Mouse (Mus musculus): Measurements from ENCODE around the gene Bach2. TPM values are rescaled to one million over a fixed set of nuclear protein-coding genes. Genes with fewer than 3 reads are reported as not detected.

Gene Bach2
- total RNA-seq, 2 experiments from 2014 or later, result 15.1 to 16.1 TPM

GRCm38 (mm10) chr4:32326860-32327259, 88.3 kb downstream of the Bach2 start:
- DNase-seq (ENCODE audit: low spot score in 2 of 2), result no peak

DNA sequence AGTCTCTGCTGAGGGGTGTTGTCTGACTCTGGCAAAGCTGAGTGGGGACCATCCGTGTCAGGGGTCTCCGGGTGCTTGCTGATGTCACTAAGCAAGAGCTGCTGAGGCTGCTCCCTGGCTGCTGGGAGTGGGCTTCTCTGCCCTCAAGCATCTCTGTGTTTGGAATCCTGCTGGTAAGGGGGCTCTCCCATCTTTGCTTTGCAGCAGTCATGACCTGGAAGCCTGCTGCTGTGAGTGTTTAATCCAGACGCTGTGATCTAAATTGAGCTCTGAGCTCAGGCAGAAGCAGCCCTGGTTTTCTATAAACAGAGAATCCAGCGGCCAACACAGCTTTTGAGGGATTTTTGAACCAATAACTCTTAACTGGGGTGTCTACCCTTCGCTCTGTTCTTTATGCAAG, 89.0 kb downstream of the Bach2 start:
- DNase-seq (ENCODE audit: low spot score in 2 of 2), result no peak

DNA sequence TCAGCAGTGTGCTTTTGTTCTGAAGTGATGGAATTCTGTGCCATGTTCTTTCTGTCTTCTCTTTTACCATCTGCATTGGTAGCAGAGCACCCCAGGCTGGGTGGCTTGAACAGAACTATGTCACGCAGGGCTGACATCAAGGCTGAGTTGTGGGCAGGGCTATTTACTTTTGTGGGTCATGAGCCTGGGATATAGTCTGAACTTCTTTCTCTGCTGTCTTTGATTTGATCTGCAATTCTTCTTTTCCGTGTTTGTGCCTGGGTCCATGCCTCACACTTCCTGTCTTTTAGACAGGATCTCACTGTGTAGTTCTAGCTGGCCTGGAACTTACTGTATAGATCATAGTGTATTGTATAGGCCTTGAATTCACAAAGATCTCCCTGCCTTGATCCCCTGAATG, 90.0 kb downstream of the Bach2 start:
- no peak for DNase-seq (ENCODE audit: low spot score in 2 of 2)

- DNase-seq (ENCODE audit: low spot score in 2 of 2), result no peak
Observed at GRCm38 (mm10) chr4:32330584-32331314, 92.1 kb downstream of the Bach2 start.

GRCm38 (mm10) chr4:32332028-32332427, 93.4 kb downstream of the Bach2 start:
- no peak for DNase-seq (ENCODE audit: low spot score in 2 of 2)

DNA sequence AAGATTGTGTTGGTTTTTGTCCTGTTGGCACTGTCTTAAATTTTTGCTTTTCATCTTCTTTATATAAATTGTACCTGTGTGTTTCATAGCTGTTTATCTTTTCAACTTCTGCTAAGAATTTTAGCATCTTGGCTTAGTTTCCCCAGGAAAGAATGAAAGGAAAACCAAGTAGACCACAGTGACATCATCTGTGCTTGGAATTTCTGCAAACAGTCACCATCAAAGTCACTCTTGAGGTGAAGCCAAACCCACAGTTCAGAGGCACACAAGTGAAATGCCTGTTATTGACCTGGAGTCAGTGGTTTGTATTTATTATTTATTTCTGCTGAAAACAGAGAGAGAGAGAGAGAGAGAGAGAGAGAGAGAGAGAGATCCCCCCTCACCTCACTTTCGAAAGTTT, 95.5 kb downstream of the Bach2 start:
- no peak for DNase-seq (ENCODE audit: low spot score in 2 of 2)

- no peak for DNase-seq (ENCODE audit: low spot score in 2 of 2)
Observed at GRCm38 (mm10) chr4:32334765-32335164, 96.2 kb downstream of the Bach2 start.

DNA sequence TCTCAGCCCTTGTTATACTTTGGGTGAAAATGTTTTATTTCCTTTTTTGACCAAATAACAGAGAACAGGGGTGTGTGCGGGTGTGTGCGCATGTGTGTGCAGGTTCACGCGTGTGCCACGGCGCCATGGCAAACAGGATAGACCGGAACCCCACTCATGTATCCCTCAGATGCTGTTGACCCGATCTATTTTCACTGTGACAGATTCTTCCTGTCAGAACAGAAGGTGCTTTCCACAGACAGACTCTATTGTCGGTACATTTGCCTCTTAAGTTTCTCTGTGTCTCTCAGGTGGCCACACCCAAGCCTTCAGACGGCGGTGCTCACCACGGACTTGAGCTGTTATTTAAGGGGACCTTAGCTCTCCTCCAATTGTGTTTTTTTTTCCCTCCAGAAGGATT, 97.1 kb downstream of the Bach2 start:
- DNase-seq (ENCODE audit: low spot score in 2 of 2), result no peak

GRCm38 (mm10) chr4:32336642-32337041, 98.0 kb downstream of the Bach2 start:
- no peak for DNase-seq (ENCODE audit: low spot score in 2 of 2)

- no peak for DNase-seq (ENCODE audit: low spot score in 2 of 2)
Observed at GRCm38 (mm10) chr4:32337638-32338037, 99.0 kb downstream of the Bach2 start.

DNA sequence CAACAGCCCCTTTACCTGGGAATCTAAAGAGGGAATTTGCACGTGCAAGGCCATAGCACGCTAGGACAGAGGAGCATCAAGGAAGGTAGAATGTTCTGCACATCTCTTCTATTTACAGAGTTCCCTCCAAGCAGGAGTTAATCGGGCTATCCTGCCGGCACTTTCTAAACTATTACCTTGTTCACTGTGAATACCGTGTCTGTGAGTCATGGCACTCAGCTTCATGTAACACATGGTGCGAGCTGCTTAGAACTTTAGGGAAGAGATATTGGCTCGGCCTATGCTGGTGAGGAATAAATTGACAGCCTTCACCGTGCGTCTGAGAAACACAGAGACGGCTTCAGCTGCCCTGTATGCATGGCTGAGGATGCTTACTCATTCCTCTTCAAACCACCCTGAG, 99.8 kb downstream of the Bach2 start:
- no peak for DNase-seq (ENCODE audit: low spot score in 2 of 2)

GRCm38 (mm10) chr4:32340844-32341243, 102.2 kb downstream of the Bach2 start:
- DNase-seq (ENCODE audit: low spot score in 2 of 2), result no peak

DNA sequence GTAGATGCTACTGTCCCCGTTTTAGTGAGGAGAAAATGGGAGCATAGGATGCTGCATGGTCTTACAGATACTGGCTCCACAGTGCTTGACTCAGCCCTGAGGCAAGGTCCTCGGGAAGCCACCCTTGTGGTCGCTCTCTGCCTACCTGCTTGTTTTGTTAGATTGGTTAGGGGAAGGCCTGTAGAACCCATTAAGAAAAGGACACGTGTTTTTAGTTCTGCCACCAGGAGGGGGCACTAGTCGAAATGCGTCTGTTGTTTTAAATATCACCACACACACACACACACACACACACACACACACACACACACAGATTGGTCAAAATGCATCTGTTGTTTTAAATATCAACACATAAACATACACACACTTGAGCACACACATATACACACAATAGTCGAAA, 103.7 kb downstream of the Bach2 start:
- DNase-seq (ENCODE audit: low spot score in 2 of 2), result no peak

- DNase-seq (ENCODE audit: low spot score in 2 of 2), result no peak
Observed at GRCm38 (mm10) chr4:32343256-32344165, 104.9 kb downstream of the Bach2 start.

DNA sequence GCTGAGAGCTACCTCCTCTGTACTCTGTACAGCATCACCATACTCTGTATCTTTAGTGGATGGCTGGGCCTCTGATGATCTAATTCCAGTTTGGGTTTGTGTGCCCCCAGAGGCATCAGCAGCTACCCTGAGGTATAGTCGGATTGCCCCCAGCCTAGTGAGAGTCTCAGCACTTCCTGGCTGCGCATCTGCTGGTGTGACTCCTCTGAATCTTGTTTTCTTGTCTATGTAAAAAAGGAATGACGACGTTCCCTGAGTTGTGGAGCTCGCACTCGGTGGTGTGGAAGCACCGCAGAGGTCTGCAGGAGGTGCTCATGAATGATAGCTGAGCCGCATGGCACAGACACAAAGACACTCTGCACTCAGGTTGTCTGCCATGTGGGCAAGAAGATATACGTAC, 105.7 kb downstream of the Bach2 start:
- no peak for DNase-seq (ENCODE audit: low spot score in 2 of 2)

GRCm38 (mm10) chr4:32347202-32347601, 108.6 kb downstream of the Bach2 start:
- DNase-seq (ENCODE audit: low spot score in 2 of 2), result peak in 1 of 2 experiments; percentile 1

- DNase-seq (ENCODE audit: low spot score in 2 of 2), result peak in 1 of 2 experiments; percentile 3
Observed at GRCm38 (mm10) chr4:32347711-32348110, 109.1 kb downstream of the Bach2 start.

DNA sequence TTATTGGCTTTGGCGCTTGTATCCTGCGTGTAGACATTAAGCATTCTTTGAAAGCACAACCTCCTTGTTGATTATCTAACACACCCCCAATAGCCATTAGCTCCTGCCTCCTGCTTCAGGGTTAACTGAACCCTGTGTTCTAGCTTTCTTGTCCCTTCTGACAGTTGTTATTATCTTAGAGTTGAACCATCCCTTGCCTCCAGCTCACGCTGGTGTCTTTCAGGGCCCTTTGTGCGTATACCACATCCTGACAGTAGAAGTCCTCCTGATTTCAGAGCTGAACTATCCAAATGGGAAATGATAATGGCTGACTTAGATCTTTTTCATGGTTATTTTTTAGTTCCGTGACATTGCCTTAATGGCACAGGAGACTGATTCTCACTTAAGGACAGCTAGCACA, 110.8 kb downstream of the Bach2 start:
- no peak for DNase-seq (ENCODE audit: low spot score in 2 of 2)

DNA sequence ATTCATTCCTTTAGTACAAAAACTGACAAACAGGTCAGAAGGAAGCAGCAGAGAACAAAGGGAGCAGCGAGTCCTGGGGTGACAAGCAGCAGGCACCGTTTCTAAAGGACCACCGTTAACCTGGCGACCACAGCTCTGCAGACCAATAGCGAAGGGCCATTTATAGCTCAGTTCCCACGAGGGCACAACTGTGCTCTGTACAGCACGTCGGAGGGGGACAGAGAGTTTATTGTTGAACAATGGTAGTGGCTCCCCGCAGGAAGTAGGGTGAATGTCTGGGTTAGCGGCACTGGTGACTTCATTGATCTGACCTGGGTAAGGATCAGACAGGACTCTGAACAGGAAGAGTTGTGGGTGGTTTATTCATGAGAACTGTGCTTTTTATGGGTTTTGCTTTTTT, 112.6 kb downstream of the Bach2 start:
- DNase-seq (ENCODE audit: low spot score in 2 of 2), result peak in 1 of 2 experiments; percentile 10

GRCm38 (mm10) chr4:32351661-32352246, 113.2 kb downstream of the Bach2 start:
- peak in 1 of 2 experiments; percentile 14 for DNase-seq (ENCODE audit: low spot score in 2 of 2)

GRCm38 (mm10) chr4:32352442-32352841, 113.8 kb downstream of the Bach2 start:
- DNase-seq (ENCODE audit: low spot score in 2 of 2), result peak in 1 of 2 experiments; percentile 3

- peak in 1 of 2 experiments; percentile 14 for DNase-seq (ENCODE audit: low spot score in 2 of 2)
Observed at GRCm38 (mm10) chr4:32352842-32353241, 114.2 kb downstream of the Bach2 start.

Data from gastrocnemius, postnatal 4 days (tissue).